Mouse (Mus musculus): ENCODE data around the gene Fam228a.
"Not testable (repeated sequence)": the region's sequence is repeated elsewhere in the genome, so short reads cannot be mapped to it uniquely, and the experiment has no call there.

Gene Fam228a

GRCm38 (mm10) chr12:4738031-4738576 lies at the start of gene Fam228a:
TSS of gene Fam228a (minus strand) at chr12:4738430.
- DNase-seq, result no peak

- DNase-seq, result no peak
Measured at GRCm38 (mm10) chr12:4784466-4784865, 46.2 kb upstream of the Fam228a start.

- peak in 1 of 2 experiments; percentile 5 for DNase-seq
Measured at GRCm38 (mm10) chr12:4783598-4783997, 45.4 kb upstream of the Fam228a start.

GRCm38 (mm10) chr12:4781725-4782404 lies 43.6 kb upstream of the Fam228a start:
- not testable (repeated sequence) for DNase-seq

GRCm38 (mm10) chr12:4781270-4781669 lies 43.0 kb upstream of the Fam228a start:
- DNase-seq, result no peak

- no peak for DNase-seq
Measured at GRCm38 (mm10) chr12:4780245-4780644, 42.0 kb upstream of the Fam228a start.

GRCm38 (mm10) chr12:4777734-4778133 lies 39.5 kb upstream of the Fam228a start:
- DNase-seq, result no peak

- no peak for DNase-seq
Measured at GRCm38 (mm10) chr12:4775588-4775949, 37.3 kb upstream of the Fam228a start.

GRCm38 (mm10) chr12:4774895-4775587 lies 36.8 kb upstream of the Fam228a start:
- DNase-seq, result no peak

GRCm38 (mm10) chr12:4769333-4769723 lies 31.1 kb upstream of the Fam228a start:
- DNase-seq, result no peak

- DNase-seq, result peak; percentile 94
Measured at GRCm38 (mm10) chr12:4768492-4769332, 30.5 kb upstream of the Fam228a start, which contains the start of the genes Pfn4 and Fam228b. TSS of gene Pfn4 (plus strand) at chr12:4769022. TSS of gene Fam228b (minus strand) at chr12:4769267.

- DNase-seq, result no peak
Measured at GRCm38 (mm10) chr12:4757060-4757459, 18.8 kb upstream of the Fam228a start.

- DNase-seq, result not testable (repeated sequence)
Measured at GRCm38 (mm10) chr12:4754451-4754850, 16.2 kb upstream of the Fam228a start.

- no peak for DNase-seq
Measured at GRCm38 (mm10) chr12:4744486-4744885, 6.3 kb upstream of the Fam228a start.

GRCm38 (mm10) chr12:4742183-4742582 lies 4.0 kb upstream of the Fam228a start:
- DNase-seq, result no peak

- no peak for DNase-seq
Measured at GRCm38 (mm10) chr12:4740823-4741222, 2.6 kb upstream of the Fam228a start.

GRCm38 (mm10) chr12:4732332-4732731 lies 5.9 kb downstream of the Fam228a start:
- DNase-seq, result no peak

GRCm38 (mm10) chr12:4731629-4732028 lies 6.6 kb downstream of the Fam228a start:
- no peak for DNase-seq

GRCm38 (mm10) chr12:4729165-4729564 lies 9.1 kb downstream of the Fam228a start:
- DNase-seq, result peak in 1 of 2 experiments; percentile 18

GRCm38 (mm10) chr12:4719762-4720754 lies 18.2 kb downstream of the Fam228a start:
- DNase-seq, result peak; percentile 12 to 13

- no peak for DNase-seq
Measured at GRCm38 (mm10) chr12:4719066-4719761, 19.0 kb downstream of the Fam228a start.

Data from B cell, adult 2 months (primary cell).